Mouse (Mus musculus) G1E (cell line): ENCODE measurements around the gene Ppp1r9b. TPM values are rescaled to one million over a fixed set of nuclear protein-coding genes. Genes with fewer than 3 reads are reported as not detected.

Experiments
- ATAC-seq: 2 replicates; pipeline ENCODE4 v1.8.0; 2016; ENCODE audit warnings: mild to moderate bottlenecking; ENCODE audit not compliant: insufficient number of reproducible peaks, poor library complexity, low FRiP score, severe bottlenecking; ENCODE audit errors: extremely low read depth
- DNase-seq: peaks from one replicate; pipeline ENCODE4 v3.0.0; 2012; ENCODE audit warnings: low spot score
- H3K27me3 ChIP-seq: 2 replicates; pipeline ENCODE4 v1.6.1; 2012; ENCODE audit warnings: mild to moderate bottlenecking, low read length, inconsistent platforms; ENCODE audit not compliant: insufficient read depth
- H3K36me3 ChIP-seq: replicated peaks from 2 replicates; pipeline ENCODE3; 2012; ENCODE audit warnings: mild to moderate bottlenecking, inconsistent platforms
- H3K4me1 ChIP-seq: 2 replicates; pipeline ENCODE4 v1.6.1; 2012; ENCODE audit warnings: low read depth, low read length, inconsistent platforms, mixed read lengths; ENCODE audit not compliant: insufficient read depth
- H3K4me3 ChIP-seq: 2 replicates; pipeline ENCODE4 v1.5.1; 2012; ENCODE audit warnings: low read depth, mild to moderate bottlenecking, inconsistent platforms, low read length, moderate library complexity, mixed read lengths
- H3K9me3 ChIP-seq: replicated peaks from 2 replicates; pipeline ENCODE4 v1.6.1; 2012; ENCODE audit warnings: inconsistent platforms
- CTCF ChIP-seq: IDR thresholded peaks from 2 replicates; pipeline ENCODE4 v1.5.1; 2012; ENCODE audit warnings: low read depth, low read length, inconsistent platforms, mixed read lengths
- GATA1 ChIP-seq: IDR thresholded peaks from 2 replicates; pipeline ENCODE4 v1.6.1; 2012; ENCODE audit warnings: borderline replicate concordance, low read length, inconsistent platforms, mixed read lengths
- GATA2 ChIP-seq: IDR thresholded peaks from 2 replicates; pipeline ENCODE4 v1.6.1; 2012; ENCODE audit warnings: low read depth, low read length, inconsistent platforms, borderline replicate concordance
- POLR2AphosphoS5 ChIP-seq: IDR thresholded peaks from 2 replicates; pipeline ENCODE4 v1.6.1; 2012; ENCODE audit warnings: low read depth, low read length, inconsistent platforms; ENCODE audit not compliant: insufficient replicate concordance
- TAL1 ChIP-seq: conservative IDR thresholded peaks from 2 replicates; pipeline ENCODE4 v1.6.1; 2012; ENCODE audit warnings: low read depth, low read length, inconsistent platforms, mixed read lengths
- polyA plus RNA-seq: library from polyadenylated mRNA; stranded (reverse); fragments of >175 nt; gene quantifications from 2 replicates; pipeline ENCODE4 v1.2.3, GENCODE M21; 2012
- total RNA-seq, 2 experiments: library from RNA; stranded (forward) in 1 of 2; stranded (reverse) in 1 of 2; fragments of 200-1000 nt in 1 of 2; fragments of >200 nt in 1 of 2; fragmentation: Nextera tagmentation in 1 of 2; gene quantifications; 2 replicates each; pipeline ENCODE4 v1.2.3; 2014 to 2017

Gene Ppp1r9b
- total and polyA plus RNA-seq, 3 experiments, result 83.2 to 207 (median 117) TPM

- DNase-seq (no peak), ATAC-seq (no peak)
- TF ChIP-seq GATA2 (no peak), CTCF (no peak)
- no peaks in the 10 kb centered on the region for H3K9me3 ChIP-seq
- H3K36me3 ChIP-seq, result peaks cover 51% of the 10 kb centered on the region
- no peaks in the 10 kb centered on the region for H3K27me3 ChIP-seq
- H3K4me3 ChIP-seq, result peak overlapping the region; percentile 93
- H3K4me1 ChIP-seq, result peaks cover 91% of the 10 kb centered on the region
These were observed 1.0 kb downstream of the Ppp1r9b start for GRCm38 (mm10) chr11:94991641-94992479.

GRCm38 (mm10) chr11:94992480-94992753, 1.6 kb downstream of the Ppp1r9b start:
- H3K9me3 ChIP-seq, result no peaks in the 10 kb centered on the region
- peaks cover 91% of the 10 kb centered on the region for H3K4me1 ChIP-seq
- TF ChIP-seq GATA2, result no peak
- TF ChIP-seq GATA1, result no peak
- TF ChIP-seq CTCF, result no peak
- no peak for TF ChIP-seq POLR2AphosphoS5
- TF ChIP-seq TAL1, result no peak
- no peak for ATAC-seq
- H3K4me3 ChIP-seq, result peak overlapping the region; percentile 93
- H3K36me3 ChIP-seq, result peaks cover 56% of the 10 kb centered on the region
- H3K27me3 ChIP-seq, result no peaks in the 10 kb centered on the region
- no peak for DNase-seq

- TF ChIP-seq TAL1, result no peak
- no peak for TF ChIP-seq CTCF
- no peak for TF ChIP-seq GATA1
- no peak for TF ChIP-seq GATA2
- no peak for TF ChIP-seq POLR2AphosphoS5
- H3K4me3 ChIP-seq, result peak overlapping the region; percentile 93
- H3K4me1 ChIP-seq, result peaks cover 91% of the 10 kb centered on the region
- H3K27me3 ChIP-seq, result no peaks in the 10 kb centered on the region
- peaks cover 62% of the 10 kb centered on the region for H3K36me3 ChIP-seq
- DNase-seq (peak; percentile 43), ATAC-seq (no peak)
- H3K9me3 ChIP-seq, result no peaks in the 10 kb centered on the region
These were observed 2.1 kb downstream of the Ppp1r9b start for GRCm38 (mm10) chr11:94992754-94993606.

GRCm38 (mm10) chr11:94994208-94994814, 3.5 kb downstream of the Ppp1r9b start:
- Histone ChIP-seq H3K4me1 (peaks cover 91% of the 10 kb centered on the region), H3K9me3 (no peaks in the 10 kb centered on the region), H3K27me3 (no peaks in the 10 kb centered on the region), H3K36me3 (peaks cover 75% of the 10 kb centered on the region), H3K4me3 (peak overlapping the region; percentile 93)
- TF ChIP-seq POLR2AphosphoS5, result no peak
- TF ChIP-seq GATA1, result no peak
- TF ChIP-seq GATA2, result no peak
- no peak for TF ChIP-seq TAL1
- no peak for TF ChIP-seq CTCF
- no peak for DNase-seq
- ATAC-seq, result no peak

GRCm38 (mm10) chr11:94994947-94995772, 4.3 kb downstream of the Ppp1r9b start:
- peaks cover 84% of the 10 kb centered on the region for H3K36me3 ChIP-seq
- H3K4me3 ChIP-seq, result peak overlapping the region; percentile 93
- H3K27me3 ChIP-seq, result no peaks in the 10 kb centered on the region
- DNase-seq (no peak), ATAC-seq (no peak)
- TF ChIP-seq GATA2 (no peak), GATA1 (no peak), POLR2AphosphoS5 (no peak), TAL1 (no peak), CTCF (no peak)
- peaks cover 91% of the 10 kb centered on the region for H3K4me1 ChIP-seq
- H3K9me3 ChIP-seq, result no peaks in the 10 kb centered on the region
